Mouse (Mus musculus) monocyte, adult 2 months (primary cell): ENCODE data around the gene Ssxb1.
"Not testable (repeated sequence)": the region's sequence is repeated elsewhere in the genome, so short reads cannot be mapped to it uniquely, and the experiment has no call there.

Experiments
- DNase-seq, 2 experiments: peaks; one replicate each; pipeline ENCODE4 v3.0.0; 2022; ENCODE audit warnings: low spot score in 2 of 2, low read depth in 1 of 2

Gene Ssxb1

GRCm38 (mm10) chrX:8413005-8413404 lies at the start of gene Ssxb1:
Gene Ssxb1, plus strand, starts transcription at chrX:8413305.
- DNase-seq = not testable (repeated sequence)

DNA sequence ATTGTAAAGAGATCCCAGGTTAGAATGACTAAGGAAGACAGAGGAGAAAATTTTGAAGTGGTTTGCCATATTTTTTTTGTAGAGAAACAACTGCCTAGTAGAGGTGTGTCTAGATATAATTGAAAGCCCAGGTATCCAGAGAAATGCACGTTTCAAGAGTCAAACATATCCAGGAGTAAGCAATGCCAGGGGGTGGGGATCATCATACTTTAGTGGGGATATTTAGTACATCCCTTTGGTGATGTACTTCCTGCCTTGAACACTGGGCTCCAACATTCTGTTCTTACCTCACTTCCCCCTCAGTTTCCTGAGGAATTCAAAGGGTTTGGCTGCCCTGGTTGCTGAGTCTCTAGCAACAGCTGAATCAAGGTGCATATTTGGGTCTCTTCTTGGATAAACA lies 46.4 kb upstream of the Ssxb1 start, which contains the start of gene Ssxb9:
Ssxb9 (plus strand) TSS at position 301 of the 400 bp plus-strand sequence.
- DNase-seq = not testable (repeated sequence)

- DNase-seq = not testable (repeated sequence)
Measured at GRCm38 (mm10) chrX:8461626-8462025, 48.5 kb downstream of the Ssxb1 start, which contains the start of gene Ssxb2. Gene Ssxb2, minus strand, starts transcription at chrX:8461726.
